Mouse (Mus musculus) thymus, postnatal 36 days (tissue): Measurements from ENCODE around the gene Arhgdia.

ENCODE experiments used
- DNase-seq, 2 experiments: peaks; one replicate each; pipeline ENCODE4 v3.0.0; 2022; ENCODE audit warnings: mixed read lengths in 2 of 2

Gene Arhgdia

GRCm38 (mm10) chr11:120581490-120582267 is at the start of gene Arhgdia:
Arhgdia (minus strand) TSS chr11:120581624.
- peak; percentile 88 to 89 for DNase-seq

DNA sequence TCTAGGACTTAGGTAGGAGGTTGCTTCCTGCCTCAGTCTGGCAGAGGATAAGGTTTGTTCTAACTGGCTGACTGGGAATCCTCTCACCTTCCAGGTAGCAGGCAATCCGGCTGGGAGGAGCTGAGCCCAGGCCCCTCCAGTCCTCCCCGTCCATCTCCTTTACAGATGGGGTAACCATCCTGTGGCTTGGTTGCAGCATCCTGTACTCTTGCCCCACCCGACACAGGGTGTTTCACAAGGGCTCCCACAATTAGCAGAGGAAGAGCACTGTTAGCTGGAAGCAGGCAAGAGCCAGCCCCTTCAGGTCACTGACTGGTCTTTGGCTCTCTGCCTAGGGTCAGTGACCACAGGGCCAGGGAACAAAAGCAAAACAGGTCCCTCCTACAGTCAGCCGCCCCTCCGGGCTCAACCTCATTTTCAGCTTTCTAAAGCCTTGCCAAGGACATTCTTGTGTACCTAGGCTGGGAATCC is 49.0 kb upstream of the Arhgdia start:
- DNase-seq: no peak

DNA sequence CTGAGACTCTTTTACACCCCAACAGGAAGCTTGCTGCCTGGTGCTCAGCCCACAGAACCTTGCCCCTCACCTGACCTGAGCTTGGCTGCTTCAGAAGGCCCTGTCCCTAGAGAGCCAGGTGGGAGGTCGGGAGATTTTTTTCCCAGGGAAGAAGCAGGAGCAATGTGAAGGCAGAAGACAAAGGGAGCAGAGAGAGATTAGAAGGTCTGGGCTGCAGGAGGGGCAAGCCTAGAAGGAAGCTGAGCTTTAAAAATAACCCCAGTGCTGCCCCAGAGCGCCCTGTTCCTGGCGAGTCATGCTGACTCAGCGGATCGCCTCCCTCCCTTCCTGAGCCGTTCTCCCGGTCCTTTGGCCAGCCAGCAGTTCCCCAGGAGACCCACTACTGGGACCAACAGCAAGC is 48.5 kb upstream of the Arhgdia start:
- peak in 1 of 2 experiments; percentile 47 for DNase-seq

DNA sequence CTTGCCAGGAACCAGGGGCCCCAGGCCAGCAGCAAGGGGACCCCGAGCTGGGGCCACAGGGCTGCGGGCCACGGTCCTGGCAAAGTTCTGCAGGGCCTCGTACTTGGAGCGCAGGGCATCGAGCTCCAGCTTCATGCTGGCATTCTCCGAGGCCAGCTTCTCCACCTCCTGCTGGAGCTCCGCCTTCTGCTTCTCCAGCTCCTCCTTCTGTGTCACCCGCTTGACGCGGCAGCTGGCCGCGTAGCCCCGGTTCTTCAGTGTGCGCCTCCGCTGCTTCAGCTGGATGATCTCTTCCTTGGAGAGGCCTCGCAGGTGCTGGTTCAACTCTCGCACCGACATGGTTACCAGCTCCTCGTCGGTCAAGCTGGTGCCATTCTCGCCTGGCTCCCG is 47.9 kb upstream of the Arhgdia start:
- DNase-seq: peak; percentile 74 to 84

DNA sequence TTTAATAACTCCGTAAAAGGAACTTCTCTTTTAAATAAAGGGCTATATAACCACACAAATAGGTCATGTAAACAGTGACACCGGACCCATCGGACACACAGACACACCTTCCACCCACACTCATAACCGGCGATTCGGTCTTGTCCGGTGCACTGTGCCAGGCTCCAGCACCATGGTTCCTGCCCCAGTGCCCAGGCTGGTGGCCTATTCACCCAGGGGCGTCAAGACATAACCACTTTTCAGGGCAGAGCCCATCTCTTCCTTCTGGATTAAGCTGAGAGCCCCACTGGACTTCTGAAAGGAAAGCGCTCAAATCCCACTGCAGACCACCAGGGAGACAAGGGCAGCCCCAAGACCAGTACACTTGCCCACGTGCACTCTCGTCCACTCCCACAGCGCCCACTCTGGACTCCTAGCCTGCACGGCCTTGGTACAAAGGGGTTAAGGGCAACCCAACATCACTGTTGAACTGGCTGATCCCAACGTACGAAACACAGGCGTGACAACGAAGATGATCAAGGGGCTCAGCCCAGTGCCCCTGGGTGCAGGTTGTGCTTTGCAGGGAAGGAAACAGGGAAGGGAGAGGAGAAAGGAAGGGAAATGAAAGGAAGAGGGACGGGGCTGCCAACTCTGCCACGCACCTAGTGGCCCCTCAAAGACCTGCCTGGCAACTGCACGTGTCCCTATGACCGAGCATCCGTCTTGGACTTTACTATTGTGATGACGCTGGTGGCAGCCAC is 47.3 kb upstream of the Arhgdia start:
- peak in 1 of 2 experiments; percentile 35 for DNase-seq

DNA sequence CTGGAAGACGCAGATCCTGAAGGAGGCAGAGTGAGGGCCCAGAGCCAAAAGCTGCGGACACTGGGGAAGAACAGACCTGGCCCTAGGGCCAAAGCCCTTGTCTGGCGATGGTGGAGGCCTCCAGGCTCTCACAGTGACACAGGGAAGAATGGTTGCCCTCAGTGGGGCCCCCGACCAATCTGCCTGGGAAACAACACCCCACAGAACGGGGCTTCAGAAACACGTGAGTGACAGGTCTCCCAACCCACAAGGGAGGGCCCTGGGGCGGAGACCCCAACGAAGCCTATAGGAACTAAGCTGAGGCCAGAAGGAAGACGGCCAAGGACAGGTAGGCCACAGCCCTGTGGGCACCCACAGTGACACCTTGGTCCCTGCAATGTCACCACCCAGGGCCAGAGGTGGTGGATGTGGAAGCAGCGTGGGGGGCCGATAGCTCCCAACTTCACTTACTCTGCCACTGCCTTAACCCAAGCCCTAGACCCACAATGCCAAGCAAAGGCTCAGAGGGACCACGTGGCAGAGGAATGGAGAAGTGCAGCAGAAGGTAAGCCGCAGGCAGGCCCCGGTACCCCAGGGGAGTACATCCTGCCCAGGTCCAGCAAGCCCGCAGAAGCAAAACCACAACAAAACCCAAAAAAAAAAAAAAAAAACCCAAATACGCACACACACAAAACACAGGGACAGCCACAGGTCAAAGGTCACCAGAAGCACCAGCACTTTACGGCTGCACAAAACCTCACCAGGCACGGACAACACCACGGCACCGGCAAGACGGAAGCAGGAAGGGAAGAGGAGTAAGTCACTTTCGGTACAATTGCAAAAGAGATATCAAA is 46.3 kb upstream of the Arhgdia start:
- peak; percentile 66 to 78 for DNase-seq

- DNase-seq: peak in 1 of 2 experiments; percentile 24
Measured at GRCm38 (mm10) chr11:120626785-120627467, 45.5 kb upstream of the Arhgdia start.

DNA sequence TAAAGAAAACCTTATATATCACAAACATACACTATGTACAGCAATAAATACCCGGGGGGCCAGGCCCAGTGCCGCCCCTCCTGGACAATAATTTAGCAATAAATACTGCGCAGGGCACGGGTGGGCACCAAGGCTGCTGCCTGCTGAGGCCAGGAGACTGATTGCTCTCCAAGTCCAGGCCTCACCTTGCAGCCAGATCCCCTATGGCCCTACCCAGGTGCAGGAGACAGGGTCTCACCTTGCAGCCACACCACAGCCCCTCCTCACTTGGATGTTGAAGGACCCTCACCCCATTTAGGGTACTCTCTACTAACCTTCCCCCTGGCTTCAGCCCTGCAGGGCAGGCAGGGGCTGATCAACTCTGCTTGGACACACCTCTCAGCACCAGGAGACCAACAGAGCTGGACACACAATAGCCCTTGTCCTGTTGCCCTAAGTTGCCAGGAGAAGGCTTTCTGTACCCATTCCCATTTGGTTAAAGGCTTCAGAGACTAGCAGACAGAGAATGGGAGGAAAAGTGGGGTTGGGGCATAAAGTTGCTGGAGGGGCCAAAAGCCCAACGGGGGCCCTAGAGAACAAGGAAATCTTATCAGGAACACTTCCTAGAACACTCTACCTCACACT is 43.8 kb upstream of the Arhgdia start, which contains the start of gene Sirt7:
Gene Sirt7 (minus strand): TSS at position 89 of the 624 bp plus-strand sequence.
- DNase-seq: peak in 1 of 2 experiments; percentile 42

GRCm38 (mm10) chr11:120624680-120625111 is 43.3 kb upstream of the Arhgdia start:
- DNase-seq: peak; percentile 83 to 90

GRCm38 (mm10) chr11:120623961-120624679 is 42.7 kb upstream of the Arhgdia start:
- peak; percentile 79 to 81 for DNase-seq

- peak in 1 of 2 experiments; percentile 2 for DNase-seq
Measured at GRCm38 (mm10) chr11:120622805-120623204, 41.4 kb upstream of the Arhgdia start.

GRCm38 (mm10) chr11:120620195-120620594 is 38.8 kb upstream of the Arhgdia start:
- no peak for DNase-seq

GRCm38 (mm10) chr11:120618619-120619535 is 37.5 kb upstream of the Arhgdia start:
- peak in 1 of 2 experiments; percentile 13 for DNase-seq

GRCm38 (mm10) chr11:120617519-120618112 is 36.2 kb upstream of the Arhgdia start, which contains the start of gene Pcyt2:
Pcyt2 (minus strand) TSS chr11:120617936.
- peak; percentile 92 to 95 for DNase-seq

GRCm38 (mm10) chr11:120616617-120617294 is 35.3 kb upstream of the Arhgdia start:
- peak in 1 of 2 experiments; percentile 16 for DNase-seq

GRCm38 (mm10) chr11:120615606-120616203 is 34.3 kb upstream of the Arhgdia start:
- peak in 1 of 2 experiments; percentile 8 for DNase-seq

GRCm38 (mm10) chr11:120615167-120615566 is 33.7 kb upstream of the Arhgdia start:
- no peak for DNase-seq

DNA sequence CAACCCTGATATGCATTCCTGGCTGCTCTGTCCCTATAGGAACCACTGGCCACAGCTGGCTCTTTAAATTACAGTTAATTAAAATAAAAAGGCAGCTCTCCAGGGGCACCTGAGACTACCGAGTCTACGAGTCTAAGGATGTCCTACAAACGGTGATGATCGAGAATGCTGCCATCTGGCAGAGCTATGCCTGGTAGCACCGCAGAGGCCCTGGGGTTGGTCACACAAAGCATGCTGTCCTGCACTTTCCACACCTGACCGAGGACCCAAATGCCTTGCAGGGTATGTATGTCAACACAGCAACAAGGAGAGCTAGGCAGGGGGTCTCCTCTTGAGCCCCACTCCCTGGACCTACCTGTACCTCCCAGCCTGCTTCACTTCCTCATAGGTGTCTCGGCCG is 32.6 kb upstream of the Arhgdia start:
- peak in 1 of 2 experiments; percentile 6 for DNase-seq
